Mouse (Mus musculus) CH12.LX (cell line): ENCODE data around the gene Arhgef28. TPM values are rescaled to one million over a fixed set of nuclear protein-coding genes. Genes with fewer than 3 reads are reported as not detected.

ENCODE experiments used
- DNase-seq: peaks from one replicate; pipeline ENCODE4 v3.0.0-alpha.2; 2013; ENCODE audit errors: extremely low read depth
- H3K27ac ChIP-seq: 2 replicates; pipeline ENCODE4 v1.5.1; 2012; ENCODE audit warnings: low read depth, mild to moderate bottlenecking, control low read depth, moderate library complexity; ENCODE audit not compliant: insufficient read depth
- H3K27me3 ChIP-seq: replicated peaks from 2 replicates; pipeline ENCODE3; 2012; ENCODE audit warnings: inconsistent platforms
- H3K36me3 ChIP-seq, 2 experiments: replicated peaks in 1 of 2; 2 replicates each; pipeline versions ENCODE3 to v1.6.1; 2012; ENCODE audit warnings: inconsistent platforms in 1 of 2, low read length in 1 of 2, mild to moderate bottlenecking in 1 of 2, mixed read lengths in 1 of 2, moderate library complexity in 1 of 2; ENCODE audit not compliant: control insufficient read depth in 1 of 2, insufficient read depth in 1 of 2
- H3K4me1 ChIP-seq, 2 experiments: 2 replicates each; pipeline ENCODE4 v1.6.1; 2012; ENCODE audit warnings: inconsistent platforms in 1 of 2, moderate library complexity in 1 of 2; ENCODE audit not compliant: insufficient read depth in 2 of 2, control insufficient read depth in 1 of 2
- H3K4me2 ChIP-seq: 2 replicates; pipeline ENCODE4 v1.6.1; 2012; ENCODE audit warnings: low read depth, mild to moderate bottlenecking, control low read depth; ENCODE audit not compliant: poor library complexity, insufficient read depth, severe bottlenecking
- H3K4me3 ChIP-seq, 3 experiments: fragments of 150-350 bp in 1 of 3; sonication (generic) in 1 of 3; replicated peaks in 1 of 3; 2 replicates each; pipeline versions ENCODE3 to v1.5.1; 2011 to 2012; ENCODE audit warnings: low read depth in 2 of 3, low read length in 2 of 3, mild to moderate bottlenecking in 2 of 3, moderate library complexity in 2 of 3, control low read depth in 1 of 3, improper control_type of control experiment in 1 of 3, inconsistent platforms in 1 of 3, mixed read lengths in 1 of 3; ENCODE audit not compliant: poor library complexity in 1 of 3
- H3K79me2 ChIP-seq: replicated peaks from 2 replicates; pipeline ENCODE4 v1.6.1; 2012; ENCODE audit warnings: mild to moderate bottlenecking, moderate library complexity; ENCODE audit not compliant: control insufficient read depth, poor library complexity, insufficient read depth, severe bottlenecking; ENCODE audit errors: extremely low read depth
- H3K9ac ChIP-seq: 2 replicates; pipeline ENCODE4 v1.6.1; 2012; ENCODE audit warnings: low read depth, mild to moderate bottlenecking, control low read depth, moderate library complexity; ENCODE audit not compliant: insufficient read depth
- H3K9me3 ChIP-seq: replicated peaks from 2 replicates; pipeline ENCODE3; 2012; ENCODE audit warnings: low read length, inconsistent platforms, mixed read lengths
- CHD1 ChIP-seq: IDR thresholded peaks from 2 replicates; pipeline ENCODE4 v1.6.1; 2012; ENCODE audit warnings: low read depth, low read length, improper control_type of control experiment, inconsistent platforms
- CHD2 ChIP-seq: IDR thresholded peaks from 2 replicates; pipeline ENCODE4 v1.6.1; 2011; ENCODE audit warnings: low read length, improper control_type of control experiment
- E2F4 ChIP-seq: IDR thresholded peaks from 2 replicates; pipeline ENCODE4 v1.6.1; 2011; ENCODE audit warnings: low read depth, low read length, improper control_type of control experiment; ENCODE audit not compliant: insufficient replicate concordance
- EP300 ChIP-seq: IDR thresholded peaks from 2 replicates; pipeline ENCODE4 v1.6.1; 2011; ENCODE audit warnings: low read length, improper control_type of control experiment
- ETS1 ChIP-seq: conservative IDR thresholded peaks from 2 replicates; pipeline ENCODE4 v1.6.1; 2012; ENCODE audit warnings: low read depth, mild to moderate bottlenecking, inconsistent platforms, low read length, improper control_type of control experiment, moderate library complexity
- IRF4 ChIP-seq: IDR thresholded peaks from 2 replicates; pipeline ENCODE4 v1.6.1; 2014; ENCODE audit warnings: low read depth, mild to moderate bottlenecking, inconsistent platforms, low read length, improper control_type of control experiment
- KAT2A ChIP-seq: IDR thresholded peaks from 2 replicates; pipeline ENCODE4 v1.6.1; 2012; ENCODE audit warnings: low read length, improper control_type of control experiment, inconsistent platforms; ENCODE audit not compliant: insufficient replicate concordance
- MAX ChIP-seq: IDR thresholded peaks from 2 replicates; pipeline ENCODE4 v1.6.1; 2011; ENCODE audit warnings: low read length, improper control_type of control experiment
- MEF2A ChIP-seq: IDR thresholded peaks from 2 replicates; pipeline ENCODE4 v1.6.1; 2014; ENCODE audit warnings: low read depth, mild to moderate bottlenecking, inconsistent platforms, low read length, improper control_type of control experiment, borderline replicate concordance
- MYC ChIP-seq: IDR thresholded peaks from 2 replicates; pipeline ENCODE4 v1.6.1; 2011; ENCODE audit warnings: low read depth, mild to moderate bottlenecking, improper control_type of control experiment, low read length
- NELFE ChIP-seq: IDR thresholded peaks from 2 replicates; pipeline ENCODE4 v1.6.1; 2011; ENCODE audit warnings: low read depth, low read length, improper control_type of control experiment
- NRF1 ChIP-seq: IDR thresholded peaks from 2 replicates; pipeline ENCODE4 v1.6.1; 2014; ENCODE audit warnings: low read depth, mild to moderate bottlenecking, inconsistent platforms, low read length, improper control_type of control experiment, moderate library complexity
- PAX5 ChIP-seq: IDR thresholded peaks from 2 replicates; pipeline ENCODE4 v1.6.1; 2012; ENCODE audit warnings: low read length, inconsistent platforms, mixed read lengths
- POLR2A ChIP-seq: IDR thresholded peaks from 2 replicates; pipeline ENCODE4 v1.6.1; 2011; ENCODE audit warnings: low read depth, mild to moderate bottlenecking, improper control_type of control experiment, low read length
- POLR2AphosphoS2 ChIP-seq: IDR thresholded peaks from 2 replicates; pipeline ENCODE4 v1.6.1; 2011; ENCODE audit warnings: low read depth, low read length, improper control_type of control experiment
- RCOR1 ChIP-seq: conservative IDR thresholded peaks from 2 replicates; pipeline ENCODE4 v1.6.1; 2012; ENCODE audit warnings: low read depth, mild to moderate bottlenecking, inconsistent platforms, low read length, improper control_type of control experiment
- SMC3 ChIP-seq: IDR thresholded peaks from 2 replicates; pipeline ENCODE4 v1.6.1; 2011; ENCODE audit warnings: low read depth, low read length, improper control_type of control experiment
- UBTF ChIP-seq: IDR thresholded peaks from 2 replicates; pipeline ENCODE4 v1.6.1; 2012; ENCODE audit warnings: low read depth, mild to moderate bottlenecking, inconsistent platforms, low read length, improper control_type of control experiment, moderate library complexity
- USF1 ChIP-seq: IDR thresholded peaks from 2 replicates; pipeline ENCODE4 v1.6.1; 2014; ENCODE audit warnings: low read depth, mild to moderate bottlenecking, inconsistent platforms, low read length, improper control_type of control experiment
- USF2 ChIP-seq: conservative IDR thresholded peaks from 2 replicates; pipeline ENCODE4 v1.6.1; 2011; ENCODE audit warnings: low read depth, low read length, improper control_type of control experiment
- ZC3H11A ChIP-seq: IDR thresholded peaks from 2 replicates; pipeline ENCODE4 v1.6.1; 2012; ENCODE audit warnings: low read depth, mild to moderate bottlenecking, inconsistent platforms, low read length, improper control_type of control experiment
- ZKSCAN1 ChIP-seq: IDR thresholded peaks from 2 replicates; pipeline ENCODE4 v1.6.1; 2012; ENCODE audit warnings: low read depth, inconsistent platforms, low read length, improper control_type of control experiment, borderline replicate concordance
- dilution Hi-C: fragments of 300-500 bp; cut with MboI; formaldehyde crosslinking; loops from 2 replicates; pipeline ENCODE4 v1.14.3; 2020; ENCODE audit warnings: low sequenced_read_pairs; ENCODE audit not compliant: extremely low pct_unique_long_range_greater_than_20kb, extremely low pct_ligation_motif_present
- in situ Hi-C: fragments of 300-500 bp; cut with MboI; formaldehyde crosslinking; loops from 3 replicates; pipeline ENCODE4 v1.14.3; 2019; ENCODE audit warnings: low sequenced_read_pairs, low pct_ligation_motif_present, low pct_unique_long_range_greater_than_20kb, mixed read lengths
- polyA plus RNA-seq: library from polyadenylated mRNA; unstranded; fragments of >175 nt; gene quantifications from 2 replicates; pipeline ENCODE4 v1.2.1, GENCODE M21; 2012; ENCODE audit warnings: low read depth; ENCODE audit not compliant: insufficient read length
- total RNA-seq, 2 experiments: library from RNA; depleted of rRNA; stranded (reverse); fragments of 300-350 nt in 1 of 2; fragments of >200 nt in 1 of 2; gene quantifications; 2 replicates each; pipeline ENCODE4 v1.2.3; 2012 to 2014

The Arhgef28 gene
- total and polyA plus RNA-seq, 3 experiments = 0.07 to 0.24 (median 0.08) TPM

GRCm38 (mm10) chr13:98249594-98249993 lies 43.4 kb upstream of the Arhgef28 start:
- Histone ChIP-seq H3K4me1 (peaks cover under 1 to 3% of the 10 kb centered on the region in 2 experiments; a peak in 1 of 4 replicates), H3K4me3 (no peak overlapping the region), H3K79me2 (no peaks in the 10 kb centered on the region), H3K9me3 (no peaks in the 10 kb centered on the region), H3K27me3 (no peaks in the 10 kb centered on the region), H3K9ac (no peak overlapping the region), H3K36me3 (peaks cover 53 to 86% of the 10 kb centered on the region in 2 experiments), H3K27ac (no peak overlapping the region), H3K4me2 (no peak overlapping the region)
- TF ChIP-seq IRF4 = no peak
- no peak for TF ChIP-seq NELFE
- no peak for TF ChIP-seq USF1
- no peak for TF ChIP-seq RCOR1
- no peak for TF ChIP-seq E2F4
- no peak for TF ChIP-seq CHD2
- no peak for TF ChIP-seq PAX5
- TF ChIP-seq MEF2A = no peak
- in situ Hi-C loops = no loop called here
- dilution Hi-C loops = no loop called here
- no peak for DNase-seq

DNA sequence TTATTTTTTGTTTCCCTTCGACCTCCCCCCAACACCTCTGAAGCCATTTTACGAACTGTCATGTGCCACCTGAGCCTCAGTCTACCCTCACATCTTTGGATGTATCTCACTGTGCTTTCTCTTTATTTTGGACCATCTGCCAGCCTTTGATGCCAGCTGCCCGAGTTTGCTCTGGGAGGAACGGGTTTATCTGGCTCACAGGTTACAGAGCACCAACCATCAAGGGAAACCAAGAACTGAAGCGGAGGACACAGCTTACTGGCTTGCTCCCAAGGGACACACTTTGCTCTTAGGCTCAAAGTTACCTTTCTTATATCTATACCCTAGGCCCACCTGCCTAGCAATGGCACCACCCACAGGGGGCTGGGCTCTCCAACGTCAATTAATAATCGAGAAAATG lies 39.1 kb upstream of the Arhgef28 start:
- Histone ChIP-seq H3K27ac (no peak overlapping the region), H3K9ac (no peak overlapping the region), H3K4me2 (no peak overlapping the region), H3K4me1 (peaks cover 4 to 8% of the 10 kb centered on the region in 2 experiments; a peak in 1 of 4 replicates), H3K79me2 (no peaks in the 10 kb centered on the region), H3K9me3 (no peaks in the 10 kb centered on the region), H3K4me3 (no peak overlapping the region), H3K36me3 (peaks cover 21 to 46% of the 10 kb centered on the region in 2 experiments)
- in situ Hi-C loops = no loop called here
- TF ChIP-seq MAX (no peak), ZKSCAN1 (no peak), POLR2A (no peak), E2F4 (no peak)
- TF ChIP-seq, all 38 proteins: peak for 0
- no peak for DNase-seq
- dilution Hi-C loops = no loop called here
- H3K27me3 ChIP-seq = no peaks in the 10 kb centered on the region

- TF ChIP-seq IRF4 (no peak), POLR2A (no peak), MAX (no peak), NRF1 (no peak), ZC3H11A (no peak), EP300 (no peak), ETS1 (no peak), MYC (no peak), SMC3 (no peak), USF2 (no peak), CHD1 (no peak), KAT2A (no peak), POLR2AphosphoS2 (no peak), UBTF (no peak)
- TF ChIP-seq, all 38 proteins: peak for 0
- Histone ChIP-seq H3K4me2 (no peak overlapping the region), H3K9ac (no peak overlapping the region), H3K27me3 (no peaks in the 10 kb centered on the region), H3K4me1 (peaks cover 4 to 10% of the 10 kb centered on the region in 2 experiments; a peak in 1 of 4 replicates), H3K36me3 (peaks cover 16 to 40% of the 10 kb centered on the region in 2 experiments), H3K79me2 (no peaks in the 10 kb centered on the region), H3K9me3 (no peaks in the 10 kb centered on the region), H3K4me3 (no peak overlapping the region), H3K27ac (no peak overlapping the region)
- in situ Hi-C loops = loop anchor here (5.0 kb wide), 1 partner anchor 207 kb away; no protein-coding TSS in a partner anchor
- dilution Hi-C loops = no loop called here
- DNase-seq = no peak
Observed at GRCm38 (mm10) chr13:98244571-98245350, 38.5 kb upstream of the Arhgef28 start.
